Mouse (Mus musculus): Measurements from ENCODE around the gene Bag5.

DNA sequence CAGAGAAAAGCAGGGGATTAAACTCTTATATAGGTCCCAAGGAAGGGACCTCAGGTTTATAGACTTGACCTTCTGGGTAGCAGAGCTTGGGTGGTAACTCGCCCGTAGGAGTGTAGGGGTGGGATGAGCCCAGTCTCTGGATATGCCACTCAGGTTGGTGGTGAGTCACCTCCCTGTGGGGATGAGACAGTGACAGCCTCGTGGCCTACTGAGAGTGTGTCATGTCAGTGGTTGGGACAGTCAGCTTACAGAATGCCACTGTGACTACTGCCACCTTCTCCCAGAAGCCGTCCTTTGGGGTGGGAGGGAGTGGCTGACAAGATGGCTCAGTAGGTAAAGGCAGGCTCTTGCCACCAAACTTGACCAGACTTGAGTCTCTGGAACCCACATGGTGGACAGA is 26.7 kb downstream of the Bag5 start:
- TF ChIP-seq POLR2A (IDR thresholded peaks at IDR 0.05; ENCODE audit: borderline replicate concordance, extremely low read depth, insufficient read depth, insufficient read length, poor library complexity, severe bottlenecking) (no peak), CTCF (IDR thresholded peaks at IDR 0.05; ENCODE audit: borderline replicate concordance, extremely low read depth, insufficient read depth, insufficient read length) (no peak)
